Mouse (Mus musculus): Measurements from ENCODE around the gene Ntm.

DNA sequence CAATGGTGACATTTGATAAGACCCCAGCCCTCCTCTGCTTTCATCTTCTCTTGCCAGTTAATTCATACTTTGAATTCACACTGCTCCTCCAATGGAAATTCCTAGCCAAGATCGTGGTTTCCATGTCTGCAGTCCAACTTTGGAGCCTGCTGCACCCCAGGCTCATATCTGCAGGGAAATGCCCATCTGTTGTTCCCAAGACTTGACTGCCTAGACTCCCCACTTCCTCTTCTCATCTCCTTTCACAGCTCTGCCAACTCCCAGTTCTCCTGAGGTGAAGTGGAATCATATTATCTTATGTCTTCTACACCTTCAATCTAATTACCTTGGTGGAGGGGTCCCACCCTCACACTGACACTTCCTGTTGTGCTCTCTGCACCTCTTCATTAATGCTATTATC, 937.8 kb downstream of the Ntm start:
- TF ChIP-seq USF1 (IDR thresholded peaks at IDR 0.05; ENCODE audit: low read depth) (no peak), CTCF (IDR thresholded peaks at IDR 0.05; ENCODE audit: control insufficient read depth, insufficient read depth, insufficient read length) (no peak), CEBPB (IDR thresholded peaks at IDR 0.05; ENCODE audit: low read depth) (no peak)

All from C2C12 (cell line).